Mouse (Mus musculus) gastrocnemius, postnatal 36 days (tissue): ENCODE results near the gene Pmel. TPM values are rescaled to one million over a fixed set of nuclear protein-coding genes. Genes with fewer than 3 reads are reported as not detected.

Source experiments
- DNase-seq, 2 experiments: peaks; one replicate each; pipeline ENCODE4 v3.0.0; 2022
- intact Hi-C: fragments of 180-260 bp; cut with DNase I; formaldehyde crosslinking; loops from one replicate; pipeline ENCODE4 v1.15.1; 2025
- total RNA-seq, 2 experiments: library from RNA; stranded (reverse); gene quantifications; 2 replicates each; pipeline ENCODE4 v1.2.3; 2021

Gene Pmel
- total RNA-seq, 2 experiments from 2014 or later: 0.22 TPM; not detected in 1

DNA sequence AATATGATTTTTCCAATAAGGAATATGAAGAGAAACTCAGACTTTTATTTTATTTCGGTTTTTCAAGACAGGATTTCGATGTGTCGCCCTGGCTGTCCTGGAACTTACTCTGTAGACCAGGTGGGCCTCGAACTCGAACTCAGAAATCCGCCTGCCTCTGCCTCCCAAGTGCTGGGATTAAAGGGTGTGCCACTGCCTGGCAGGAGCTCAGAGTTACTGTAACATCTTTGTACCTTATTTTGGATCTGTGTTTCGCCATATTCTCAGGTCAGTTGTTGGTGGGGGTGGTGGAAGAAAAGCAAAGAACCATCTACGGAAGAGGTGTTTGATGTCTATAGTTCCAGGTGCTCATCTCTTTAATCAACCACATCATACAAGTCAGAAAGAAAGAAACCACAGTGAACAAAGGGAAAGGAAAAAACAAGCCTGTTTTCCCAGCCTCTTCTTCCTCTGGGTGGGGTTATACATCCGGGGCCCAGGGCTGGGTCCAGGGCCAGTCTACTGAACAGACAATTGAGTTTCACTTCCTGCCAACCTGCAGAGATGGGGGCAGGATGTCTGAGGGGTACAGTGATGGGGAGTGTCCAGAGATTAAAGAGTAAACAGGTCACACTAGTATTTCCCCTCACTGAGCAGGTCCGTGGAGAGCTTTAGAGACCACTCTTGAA, 42.1 kb downstream of the Pmel start:
- intact Hi-C loops: no loop called here
- no peak for DNase-seq

- intact Hi-C loops: no loop called here
- no peak for DNase-seq
These were observed 43.1 kb downstream of the Pmel start for GRCm38 (mm10) chr10:128746972-128747645.

DNA sequence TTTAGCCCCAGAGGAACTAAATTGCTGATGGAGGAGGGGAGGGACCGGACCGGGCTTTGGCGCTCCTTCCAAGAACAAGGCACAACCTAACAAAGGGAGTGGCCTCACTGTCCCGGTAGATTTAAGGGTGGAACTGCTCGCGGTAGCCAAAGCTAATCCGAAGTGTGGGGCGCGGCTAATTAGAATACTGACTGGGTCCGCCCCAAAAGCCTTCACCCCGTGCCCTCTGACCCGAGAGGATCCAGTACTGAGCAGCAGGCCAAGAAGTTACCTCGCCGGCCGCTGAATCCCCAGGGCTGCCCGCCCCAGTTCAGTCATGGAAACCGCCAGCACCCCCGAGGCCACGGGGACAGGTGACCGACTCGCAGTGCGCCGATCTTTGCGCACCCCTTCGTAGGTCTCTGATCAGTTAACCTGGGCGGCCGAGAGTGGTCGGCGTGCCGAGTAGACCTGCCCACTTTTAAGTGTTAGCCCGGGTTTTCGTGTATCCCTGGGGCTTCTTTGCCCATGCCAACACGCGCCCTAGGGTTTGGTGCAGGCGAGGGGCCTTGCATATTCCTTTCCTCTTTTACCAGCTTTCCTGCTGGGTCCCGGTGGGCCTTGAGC, 43.8 kb downstream of the Pmel start, which contains the start of gene Pym1:
Gene Pym1 (plus strand): TSS at position 244 of the 606 bp plus-strand sequence.
- intact Hi-C loops: no loop called here
- peak; percentile 68 to 72 for DNase-seq

DNA sequence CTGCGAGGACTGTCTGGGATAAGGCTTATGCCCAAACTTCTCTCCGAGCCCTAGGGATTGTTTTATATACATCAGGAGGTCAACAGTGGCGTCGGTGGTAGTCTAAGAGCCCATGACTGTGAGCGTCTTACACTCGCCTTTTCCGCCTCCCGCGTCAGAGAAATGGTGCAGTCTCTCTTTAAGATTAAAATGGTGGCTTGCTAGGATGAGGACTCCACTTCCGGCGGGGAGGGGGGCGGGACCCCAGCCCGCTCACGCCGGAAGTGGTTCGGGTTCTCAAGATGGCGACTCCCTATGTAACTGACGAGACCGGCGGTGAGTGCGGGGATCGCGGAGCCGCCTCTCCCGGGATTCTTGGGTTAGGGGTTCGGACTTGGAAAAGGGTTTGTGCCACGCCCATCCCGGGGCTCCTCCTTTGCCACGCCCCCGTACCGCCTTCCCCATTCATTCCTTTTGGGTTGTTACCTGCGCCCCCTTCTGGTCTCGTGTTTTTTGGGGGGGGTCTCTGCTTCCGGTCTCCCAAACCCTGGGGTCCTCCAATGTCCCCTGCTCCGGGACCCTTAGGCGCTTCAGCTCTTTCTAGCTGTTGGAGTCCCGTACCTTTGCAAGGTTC, 44.4 kb downstream of the Pmel start:
- DNase-seq: peak; percentile 48 to 68
- intact Hi-C loops: no loop called here

Other genes with a start within 250 kb of the Pmel start
- 10 to 100 TPM; 39.2 to 46.4 TPM for gene Smarcc2, start 244.9 kb upstream of the Pmel start, total RNA-seq
- gene Myl6, start 210.1 kb upstream of the Pmel start, total RNA-seq: 100 to 1,000 TPM; 155 to 171 TPM
- gene Myl6b, start 205.5 kb upstream of the Pmel start, total RNA-seq: 10 to 100 TPM in 1 of 2 experiments, 1 to 10 TPM in 1; 5.6 to 21.4 TPM
- 10 to 100 TPM; 12.8 to 13.0 TPM for gene Esyt1, start 178.3 kb upstream of the Pmel start, total RNA-seq
- 1 to 10 TPM; 3.7 to 5.3 TPM for gene Zc3h10, start 156.4 kb upstream of the Pmel start, total RNA-seq
- gene Rpl41, start 154.9 kb upstream of the Pmel start, total RNA-seq: 100 to 1,000 TPM; 857 to 980 TPM
- gene Pa2g4, start 138.2 kb upstream of the Pmel start, total RNA-seq: 10 to 100 TPM; 32.8 to 39.0 TPM
- gene Erbb3, start 114.5 kb upstream of the Pmel start, total RNA-seq: 1 to 10 TPM; 2.1 to 4.6 TPM
- gene Rps26, start 77.4 kb upstream of the Pmel start, total RNA-seq: 100 to 1,000 TPM; 289 to 338 TPM
- gene Ikzf4, start 58.2 kb upstream of the Pmel start, total RNA-seq: under 1 TPM; 0.26 to 0.69 TPM
- 10 to 100 TPM; 19.4 to 20.3 TPM for gene Suox, start 30.1 kb upstream of the Pmel start, total RNA-seq
- gene Rab5b, start 7.9 kb upstream of the Pmel start, total RNA-seq: 10 to 100 TPM; 80.4 to 90.1 TPM
- 1 to 10 TPM; 4.6 to 5.5 TPM for gene Cdk2, start 836 bp downstream of the Pmel start, total RNA-seq
- gene Dgka, start 40.7 kb downstream of the Pmel start, total RNA-seq: 1 to 10 TPM; 7.7 to 9.8 TPM
- 10 to 100 TPM in 1 of 2 experiments, 1 to 10 TPM in 1; 8.8 to 11.7 TPM for gene Pym1, start 43.7 kb downstream of the Pmel start, total RNA-seq
- gene Mmp19, start 86.7 kb downstream of the Pmel start, total RNA-seq: 1 to 10 TPM in 1 of 2 experiments, under 1 TPM in 1; 0.92 to 2.6 TPM
- 10 to 100 TPM; 19.1 to 20.0 TPM for gene Dnajc14, start 99.9 kb downstream of the Pmel start, total RNA-seq
- 1 to 10 TPM; 2.9 to 3.2 TPM for gene Tmem198b, start 100.2 kb downstream of the Pmel start, total RNA-seq
- gene Sarnp, start 113.1 kb downstream of the Pmel start, total RNA-seq: 10 to 100 TPM; 25.2 to 27.2 TPM
- 1 to 10 TPM; 3.4 to 3.5 TPM for gene Ormdl2, start 117.5 kb downstream of the Pmel start, total RNA-seq
- 1 to 10 TPM; 2.8 to 5.8 TPM for gene Gdf11, start 187.5 kb downstream of the Pmel start, total RNA-seq
- gene Cd63, start 196.8 kb downstream of the Pmel start, total RNA-seq: 100 to 1,000 TPM in 1 of 2 experiments, 10 to 100 TPM in 1; 94.8 to 103 TPM
- 1 to 10 TPM; 3.5 to 4.1 TPM for gene Rdh5, start 218.7 kb downstream of the Pmel start, total RNA-seq
- gene Bloc1s1, start 219.8 kb downstream of the Pmel start, total RNA-seq: 100 to 1,000 TPM; 146 to 165 TPM
- 10 to 100 TPM; 47.9 to 60.1 TPM for gene Itga7, start 229.6 kb downstream of the Pmel start, total RNA-seq